ENCODE assay signal across 8 mouse cellular contexts in genomic region chr7:19747420-19748218, GRCm38 (mm10). TPM values are rescaled to one million over a fixed set of nuclear protein-coding genes. Genes with fewer than 3 reads are reported as not detected.
DNase-seq lines count a peak whose midpoint lies in the region; ATAC-seq lines count a peak whose summit lies in the region.

No protein-coding gene starts in this region.

- no peaks in the 10 kb centered on the region for H3K27me3 ChIP-seq in midbrain, embryonic 13.5 days

- peak; percentile 37 for DNase-seq in urinary bladder, postnatal 14 days (ENCODE audit: low spot score)
- no peak for DNase-seq in urinary bladder, postnatal 4 days (ENCODE audit: low spot score in 2 of 2)
- DNase-seq in large intestine, adult 2 months (ENCODE audit: low read depth, low spot score), result peak; percentile 70
- DNase-seq in right cerebral cortex, adult 2 months (ENCODE audit: low spot score in 2 of 2), result no peak
- no peak for DNase-seq in left cerebral cortex, postnatal 25 days (ENCODE audit: low spot score in 2 of 2)
- DNase-seq in thymus, postnatal 14 days, result no peak

- 13% methylated on average over 25 of the region's 25 CpGs for WGBS in large intestine, adult 2 months
- 5% methylated on average over 25 of the region's 25 CpGs for WGBS in midbrain, embryonic 13.5 days

- H3K4me2 ChIP-seq in midbrain, embryonic 13.5 days (replicated peaks), result peak overlapping the region; percentile 91

- ATAC-seq in granulocyte monocyte progenitor cell, adult 5-6 weeks (replicated peaks; ENCODE audit: poor library complexity, severe bottlenecking), result 0 out of 2 replicates have a peak, but pooled peaks have one; percentile 1
- no peak for ATAC-seq in midbrain, embryonic 13.5 days

- intact Hi-C loops in left cerebral cortex, postnatal 25 days (cut with DNase I), result no loop called here

- H3K9me3 ChIP-seq in midbrain, embryonic 13.5 days, result no peaks in the 10 kb centered on the region

- H3K27ac ChIP-seq in midbrain, embryonic 13.5 days, result no peak overlapping the region

- peaks cover 16% of the 10 kb centered on the region for H3K36me3 ChIP-seq in midbrain, embryonic 13.5 days

- H3K9ac ChIP-seq in midbrain, embryonic 13.5 days (replicated peaks), result peak overlapping the region; percentile 93

- H3K4me1 ChIP-seq in midbrain, embryonic 13.5 days (replicated peaks), result peaks cover 48% of the 10 kb centered on the region

- H3K4me3 ChIP-seq in midbrain, embryonic 13.5 days (replicated peaks), result peak overlapping the region; percentile 85

RNA-seq across cellular contexts. Expression of gene Nectin2, which starts 2.7 kb away (rescaled TPM):
- 1.7 and 2.0 TPM in 2 replicates for total RNA-seq in granulocyte monocyte progenitor cell, adult 5-6 weeks (2014; fragmentation: Nextera tagmentation)
- total RNA-seq in granulocyte monocyte progenitor cell, adult 5-6 weeks (2017), result 1.6 and 1.8 TPM in 2 replicates
- polyA plus RNA-seq in large intestine, adult 2 months (2012; rRNA removed), result 132 and 182 TPM in 2 replicates
- 40.6 and 48.0 TPM in 2 replicates for polyA plus RNA-seq in midbrain, embryonic 13.5 days (2015; fragmentation: Nextera tagmentation; extraction: Ambion mirVana)
- 1 to 10 TPM; 7.4 to 9.3 TPM for total RNA-seq in left cerebral cortex, postnatal 25 days (2021)

RNA-seq across cellular contexts. Expression of gene Bcam, which starts 23.2 kb away (rescaled TPM):
- not detected in 2 replicates for total RNA-seq in granulocyte monocyte progenitor cell, adult 5-6 weeks (2014; fragmentation: Nextera tagmentation)
- not detected in 2 replicates for total RNA-seq in granulocyte monocyte progenitor cell, adult 5-6 weeks (2017)
- polyA plus RNA-seq in large intestine, adult 2 months (2012; rRNA removed), result 27.0 and 28.4 TPM in 2 replicates
- polyA plus RNA-seq in midbrain, embryonic 13.5 days (2015; fragmentation: Nextera tagmentation; extraction: Ambion mirVana), result 5.2 and 6.4 TPM in 2 replicates
- 10 to 100 TPM; 10.4 to 12.5 TPM for total RNA-seq in left cerebral cortex, postnatal 25 days (2021)

RNA-seq across cellular contexts. Expression of gene Tomm40, which starts 32.4 kb away (rescaled TPM):
- 70.2 and 76.7 TPM in 2 replicates for total RNA-seq in granulocyte monocyte progenitor cell, adult 5-6 weeks (2014; fragmentation: Nextera tagmentation)
- total RNA-seq in granulocyte monocyte progenitor cell, adult 5-6 weeks (2017), result 36.2 and 47.0 TPM in 2 replicates
- 97.8 and 115 TPM in 2 replicates for polyA plus RNA-seq in large intestine, adult 2 months (2012; rRNA removed)
- polyA plus RNA-seq in midbrain, embryonic 13.5 days (2015; fragmentation: Nextera tagmentation; extraction: Ambion mirVana), result 105 and 125 TPM in 2 replicates
- total RNA-seq in left cerebral cortex, postnatal 25 days (2021), result 100 to 1,000 TPM; 112 to 115 TPM

RNA-seq across cellular contexts. Expression of gene Apoe, which starts 48.6 kb away (rescaled TPM):
- 21.9 and 23.5 TPM in 2 replicates for total RNA-seq in granulocyte monocyte progenitor cell, adult 5-6 weeks (2014; fragmentation: Nextera tagmentation)
- 59.3 and 90.6 TPM in 2 replicates for total RNA-seq in granulocyte monocyte progenitor cell, adult 5-6 weeks (2017)
- polyA plus RNA-seq in large intestine, adult 2 months (2012; rRNA removed), result 393 and 660 TPM in 2 replicates
- 173 and 194 TPM in 2 replicates for polyA plus RNA-seq in midbrain, embryonic 13.5 days (2015; fragmentation: Nextera tagmentation; extraction: Ambion mirVana)
- total RNA-seq in left cerebral cortex, postnatal 25 days (2021), result 1,000 to 10,000 TPM; 2,052 to 2,099 TPM

RNA-seq across cellular contexts. Expression of gene Cblc, which starts 49.0 kb away (rescaled TPM):
- not detected in 2 replicates for total RNA-seq in granulocyte monocyte progenitor cell, adult 5-6 weeks (2014; fragmentation: Nextera tagmentation)
- not detected in 2 replicates for total RNA-seq in granulocyte monocyte progenitor cell, adult 5-6 weeks (2017)
- 78.4 and 107 TPM in 2 replicates for polyA plus RNA-seq in large intestine, adult 2 months (2012; rRNA removed)
- polyA plus RNA-seq in midbrain, embryonic 13.5 days (2015; fragmentation: Nextera tagmentation; extraction: Ambion mirVana), result 0.32 TPM in 1 of 2 replicates, not detected in the other
- total RNA-seq in left cerebral cortex, postnatal 25 days (2021), result not detected

Comparison
In these comparisons a context has a peak if more than half of its experiments do, and no peak if none do; other contexts are left out.
1. DNase-seq: peak in urinary bladder, postnatal 14 days (single experiment) and large intestine, adult 2 months (single experiment); none in urinary bladder, postnatal 4 days (0 of 2), right cerebral cortex, adult 2 months (0 of 2), left cerebral cortex, postnatal 25 days (0 of 2) and thymus, postnatal 14 days (single experiment).
2. RNA of gene Bcam, which starts 23.2 kb away (total RNA-seq): 10.4 to 12.5 TPM in left cerebral cortex, postnatal 25 days; not detected in granulocyte monocyte progenitor cell, adult 5-6 weeks; every median in the first group is over 10 times any median in the second.